Mouse (Mus musculus) MEL (cell line): ENCODE measurements around the gene Gm45808. TPM values are rescaled to one million over a fixed set of nuclear protein-coding genes. Genes with fewer than 3 reads are reported as not detected.

ENCODE experiments used
- DNase-seq: peaks from one replicate; pipeline ENCODE4 v3.0.0; 2011; ENCODE audit warnings: low read depth, low spot score
- H3K27ac ChIP-seq: 2 replicates; pipeline ENCODE4 v1.5.1; 2012; ENCODE audit warnings: low read depth, mild to moderate bottlenecking, control low read depth, low read length, moderate library complexity; ENCODE audit not compliant: control insufficient read depth
- H3K27me3 ChIP-seq, 2 experiments: fragments of 150-350 bp in 1 of 2; sonication (generic) in 1 of 2; 2 replicates each; pipeline ENCODE4 v1.6.1; 2012; ENCODE audit warnings: low read length in 2 of 2, mild to moderate bottlenecking in 2 of 2, improper control_type of control experiment in 1 of 2, moderate library complexity in 1 of 2; ENCODE audit not compliant: insufficient read depth in 2 of 2, control insufficient read depth in 1 of 2
- H3K36me3 ChIP-seq, 2 experiments: 2 replicates each; pipeline ENCODE4 v1.6.1; 2012 to 2014; ENCODE audit warnings: low read length in 2 of 2, improper control_type of control experiment in 1 of 2, inconsistent platforms in 1 of 2, mild to moderate bottlenecking in 1 of 2; ENCODE audit not compliant: insufficient read depth in 2 of 2, control insufficient read depth in 1 of 2
- H3K4me1 ChIP-seq, 2 experiments: fragments of 150-350 bp in 1 of 2; sonication (generic) in 1 of 2; 2 replicates each; pipeline ENCODE4 v1.6.1; 2012; ENCODE audit warnings: low read length in 2 of 2, improper control_type of control experiment in 1 of 2, mild to moderate bottlenecking in 1 of 2; ENCODE audit not compliant: insufficient read depth in 2 of 2, control insufficient read depth in 1 of 2
- H3K4me3 ChIP-seq, 2 experiments: fragments of 150-350 bp in 1 of 2; sonication (generic) in 1 of 2; 2 replicates each; pipeline ENCODE4 v1.5.1; 2012; ENCODE audit warnings: low read depth in 2 of 2, low read length in 2 of 2, mild to moderate bottlenecking in 2 of 2, moderate library complexity in 2 of 2, control low read depth in 1 of 2, improper control_type of control experiment in 1 of 2; ENCODE audit not compliant: control insufficient read depth in 1 of 2, insufficient read depth in 1 of 2
- H3K79me2 ChIP-seq: 2 replicates; pipeline ENCODE4 v1.6.1; 2012; ENCODE audit warnings: mild to moderate bottlenecking, low read length, moderate library complexity; ENCODE audit not compliant: control insufficient read depth, poor library complexity, insufficient read depth
- H3K9ac ChIP-seq: 2 replicates; pipeline ENCODE4 v1.6.1; 2012; ENCODE audit warnings: low read depth, mild to moderate bottlenecking, control low read depth, low read length, moderate library complexity; ENCODE audit not compliant: control insufficient read depth, poor library complexity, severe bottlenecking
- H3K9me3 ChIP-seq: fragments of 150-350 bp; sonication (generic); replicated peaks from 2 replicates; pipeline ENCODE4 v1.6.1; 2012; ENCODE audit warnings: mild to moderate bottlenecking, low read length, improper control_type of control experiment, moderate library complexity; ENCODE audit not compliant: insufficient read depth
- BHLHE40 ChIP-seq: IDR thresholded peaks from 2 replicates; pipeline ENCODE4 v1.6.1; 2012; ENCODE audit warnings: low read depth, mild to moderate bottlenecking, inconsistent platforms, low read length, improper control_type of control experiment, borderline replicate concordance
- CHD1 ChIP-seq: IDR thresholded peaks from 2 replicates; pipeline ENCODE4 v1.6.1; 2012; ENCODE audit warnings: low read depth, mild to moderate bottlenecking, inconsistent platforms, low read length, improper control_type of control experiment
- CHD2 ChIP-seq: IDR thresholded peaks from 2 replicates; pipeline ENCODE4 v1.6.1; 2011; ENCODE audit warnings: low read length, improper control_type of control experiment
- CTCF ChIP-seq, 3 experiments: IDR thresholded peaks in 2 of 3; conservative IDR thresholded peaks in 1 of 3; 2 replicates each; pipeline ENCODE4 v1.5.1; 2011 to 2012; ENCODE audit warnings: low read length in 3 of 3, low read depth in 2 of 3, mild to moderate bottlenecking in 2 of 3, improper control_type of control experiment in 1 of 3, inconsistent platforms in 1 of 3, mixed read lengths in 1 of 3, moderate library complexity in 1 of 3; ENCODE audit not compliant: control insufficient read depth in 1 of 3, insufficient read depth in 1 of 3, poor library complexity in 1 of 3, severe bottlenecking in 1 of 3
- E2F4 ChIP-seq: IDR thresholded peaks from 2 replicates; pipeline ENCODE4 v1.6.1; 2011; ENCODE audit warnings: low read depth, low read length, improper control_type of control experiment, borderline replicate concordance
- ELF1 ChIP-seq: IDR thresholded peaks from 2 replicates; pipeline ENCODE4 v1.6.1; 2014; ENCODE audit warnings: low read depth, mild to moderate bottlenecking, inconsistent platforms, low read length, improper control_type of control experiment, moderate library complexity
- EP300 ChIP-seq, 2 experiments: IDR thresholded peaks; 2 replicates each; pipeline ENCODE4 v1.6.1; 2011; ENCODE audit warnings: improper control_type of control experiment in 2 of 2, low read length in 2 of 2, low read depth in 1 of 2, mild to moderate bottlenecking in 1 of 2
- ETS1 ChIP-seq: IDR thresholded peaks from 2 replicates; pipeline ENCODE4 v1.6.1; 2012; ENCODE audit warnings: low read depth, mild to moderate bottlenecking, inconsistent platforms, low read length, improper control_type of control experiment, moderate library complexity
- GABPA ChIP-seq: IDR thresholded peaks from 2 replicates; pipeline ENCODE4 v1.6.1; 2012; ENCODE audit warnings: low read depth, mild to moderate bottlenecking, inconsistent platforms, low read length, improper control_type of control experiment, moderate library complexity
- GATA1 ChIP-seq: IDR thresholded peaks from 2 replicates; pipeline ENCODE4 v1.6.1; 2011; ENCODE audit warnings: low read depth, low read length, improper control_type of control experiment
- JUND ChIP-seq: IDR thresholded peaks from 2 replicates; pipeline ENCODE4 v1.6.1; 2011; ENCODE audit warnings: low read depth, mild to moderate bottlenecking, improper control_type of control experiment, low read length
- KAT2A ChIP-seq: conservative IDR thresholded peaks from 2 replicates; pipeline ENCODE4 v1.6.1; 2012; ENCODE audit warnings: low read depth, low read length, improper control_type of control experiment, inconsistent platforms
- MAFK ChIP-seq: IDR thresholded peaks from 2 replicates; pipeline ENCODE4 v1.6.1; 2011; ENCODE audit warnings: low read depth, mild to moderate bottlenecking, low read length, improper control_type of control experiment, borderline replicate concordance
- MAX ChIP-seq: IDR thresholded peaks from 2 replicates; pipeline ENCODE4 v1.6.1; 2011; ENCODE audit warnings: low read length, improper control_type of control experiment
- MAZ ChIP-seq: IDR thresholded peaks from 2 replicates; pipeline ENCODE4 v1.6.1; 2012; ENCODE audit warnings: low read depth, mild to moderate bottlenecking, inconsistent platforms, low read length, improper control_type of control experiment
- MEF2A ChIP-seq: IDR thresholded peaks from 2 replicates; pipeline ENCODE4 v1.6.1; 2014; ENCODE audit warnings: low read depth, mild to moderate bottlenecking, inconsistent platforms, low read length, improper control_type of control experiment; ENCODE audit not compliant: poor library complexity, insufficient replicate concordance, severe bottlenecking; ENCODE audit errors: extremely low read depth
- MXI1 ChIP-seq: IDR thresholded peaks from 2 replicates; pipeline ENCODE4 v1.6.1; 2011; ENCODE audit warnings: mild to moderate bottlenecking, low read depth, low read length, improper control_type of control experiment
- MYB ChIP-seq: IDR thresholded peaks from 2 replicates; pipeline ENCODE4 v1.6.1; 2011; ENCODE audit warnings: mild to moderate bottlenecking, low read depth, low read length, improper control_type of control experiment
- NRF1 ChIP-seq: IDR thresholded peaks from 2 replicates; pipeline ENCODE4 v1.6.1; 2014; ENCODE audit warnings: low read depth, mild to moderate bottlenecking, inconsistent platforms, low read length, improper control_type of control experiment, moderate library complexity; ENCODE audit not compliant: poor library complexity, insufficient read depth, severe bottlenecking
- POLR2AphosphoS2 ChIP-seq: IDR thresholded peaks from 2 replicates; pipeline ENCODE4 v1.6.1; 2011; ENCODE audit warnings: low read length, improper control_type of control experiment
- RAD21 ChIP-seq: IDR thresholded peaks from 2 replicates; pipeline ENCODE4 v1.6.1; 2011; ENCODE audit warnings: mild to moderate bottlenecking, low read depth, low read length, improper control_type of control experiment
- RCOR1 ChIP-seq: IDR thresholded peaks from 2 replicates; pipeline ENCODE4 v1.6.1; 2012; ENCODE audit warnings: low read depth, mild to moderate bottlenecking, inconsistent platforms, low read length, improper control_type of control experiment
- SIN3A ChIP-seq: IDR thresholded peaks from 2 replicates; pipeline ENCODE4 v1.6.1; 2012; ENCODE audit warnings: low read length, improper control_type of control experiment, inconsistent platforms
- SMC3 ChIP-seq: IDR thresholded peaks from 2 replicates; pipeline ENCODE4 v1.6.1; 2011; ENCODE audit warnings: low read depth, low read length, improper control_type of control experiment
- TBP ChIP-seq: IDR thresholded peaks from 2 replicates; pipeline ENCODE4 v1.8.0; 2011; ENCODE audit warnings: low read depth, low read length, improper control_type of control experiment
- TCF12 ChIP-seq: IDR thresholded peaks from 2 replicates; pipeline ENCODE4 v1.6.1; 2014; ENCODE audit warnings: low read depth, mild to moderate bottlenecking, inconsistent platforms, low read length, improper control_type of control experiment, moderate library complexity
- UBTF ChIP-seq: IDR thresholded peaks from 2 replicates; pipeline ENCODE4 v1.6.1; 2012; ENCODE audit warnings: low read depth, mild to moderate bottlenecking, inconsistent platforms, low read length, improper control_type of control experiment, moderate library complexity, borderline replicate concordance; ENCODE audit not compliant: insufficient read depth
- ZC3H11A ChIP-seq: IDR thresholded peaks from 2 replicates; pipeline ENCODE4 v1.6.1; 2012; ENCODE audit warnings: low read depth, mild to moderate bottlenecking, inconsistent platforms, low read length, improper control_type of control experiment
- ZMIZ1 ChIP-seq: IDR thresholded peaks from 2 replicates; pipeline ENCODE4 v1.6.1; 2012; ENCODE audit warnings: low read depth, mild to moderate bottlenecking, inconsistent platforms, low read length, improper control_type of control experiment, moderate library complexity
- ZNF384 ChIP-seq: IDR thresholded peaks from 2 replicates; pipeline ENCODE4 v1.6.1; 2012; ENCODE audit warnings: low read depth, mild to moderate bottlenecking, inconsistent platforms, low read length, improper control_type of control experiment
- polyA plus RNA-seq, 2 experiments: library from polyadenylated mRNA; stranded (reverse) in 1 of 2; unstranded in 1 of 2; fragments of >175 nt in 1 of 2; fragments of >200 nt in 1 of 2; gene quantifications; 2 replicates each; pipeline versions ENCODE4 v1.2.1 to v1.2.4; 2012; ENCODE audit warnings: low replicate concordance in 2 of 2, low read depth in 1 of 2; ENCODE audit not compliant: insufficient read length in 2 of 2, insufficient read depth in 1 of 2, missing spikeins in 1 of 2
- total RNA-seq: library from RNA; depleted of rRNA; stranded (reverse); fragments of 300-350 nt; gene quantifications from 2 replicates; pipeline ENCODE4 v1.2.3, GENCODE M21; 2012

Gene Gm45808
- total and polyA plus RNA-seq, 3 experiments: not detected

DNA sequence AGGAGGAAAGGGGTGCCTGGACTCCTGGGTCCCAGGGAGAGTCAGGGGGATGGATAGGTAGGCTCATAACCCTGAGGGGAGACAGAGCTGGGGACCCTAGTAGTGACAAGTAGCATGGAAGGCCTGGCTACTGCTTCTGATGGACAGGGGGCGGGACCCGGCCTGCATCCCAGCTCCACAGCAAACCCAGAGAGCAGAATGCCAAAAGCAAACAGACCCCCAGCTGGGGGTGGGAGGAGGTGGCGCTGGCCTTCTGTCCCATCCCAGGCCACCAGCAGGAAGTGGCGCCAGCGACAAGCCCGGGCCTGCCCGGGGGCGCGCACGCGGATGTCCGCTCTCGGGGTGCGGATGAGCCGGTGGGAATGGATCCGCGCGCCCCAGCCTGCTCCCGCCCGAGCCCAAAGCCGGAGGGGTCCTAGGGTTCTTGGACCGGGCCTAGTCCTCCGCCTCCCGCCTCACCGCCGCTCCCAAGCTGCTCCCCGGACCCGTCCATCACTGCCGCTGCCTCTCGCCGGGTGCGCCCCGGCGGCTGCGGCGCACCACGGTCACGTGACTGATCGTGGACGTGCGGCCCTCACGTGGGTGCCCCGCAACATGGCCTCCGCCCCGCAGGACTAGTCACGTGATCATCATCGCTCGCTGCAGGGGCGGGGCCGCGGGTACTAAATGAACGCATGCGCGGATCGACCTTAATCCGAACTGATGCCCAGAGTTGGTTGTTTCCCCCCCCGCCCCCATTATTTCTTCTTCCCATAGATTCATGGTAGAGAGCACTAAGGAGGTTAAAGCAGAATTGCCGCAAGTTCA, 20.1 kb downstream of the Gm45808 start, which contains the start of gene Bax (continued):
- TF ChIP-seq NRF1: peak; percentile 70
- TF ChIP-seq KAT2A: no peak; the same call in 1 of the 2 replicates
- TF ChIP-seq CTCF (IDR thresholded peaks at IDR 0.05 in 2 of 3, conservative IDR thresholded peaks at IDR 0.05 in 1 of 3; ENCODE audit: control insufficient read depth in 1 of 3, insufficient read depth in 1 of 3, low read depth in 2 of 3, low read length in 3 of 3, poor library complexity in 1 of 3, severe bottlenecking in 1 of 3): no peak
- TF ChIP-seq SIN3A: peak; percentile 96
- TF ChIP-seq MAX: peak; percentile 98
- TF ChIP-seq MAFK: no peak
- TF ChIP-seq RCOR1: no peak
- TF ChIP-seq UBTF: no peak
- no peak for TF ChIP-seq CHD2
- TF ChIP-seq MEF2A: no peak
- no peak for TF ChIP-seq TBP
- TF ChIP-seq ELF1: no peak
- TF ChIP-seq ZC3H11A: no peak
- TF ChIP-seq RAD21: no peak
- no peak for TF ChIP-seq GATA1
- TF ChIP-seq MYB: no peak

DNA sequence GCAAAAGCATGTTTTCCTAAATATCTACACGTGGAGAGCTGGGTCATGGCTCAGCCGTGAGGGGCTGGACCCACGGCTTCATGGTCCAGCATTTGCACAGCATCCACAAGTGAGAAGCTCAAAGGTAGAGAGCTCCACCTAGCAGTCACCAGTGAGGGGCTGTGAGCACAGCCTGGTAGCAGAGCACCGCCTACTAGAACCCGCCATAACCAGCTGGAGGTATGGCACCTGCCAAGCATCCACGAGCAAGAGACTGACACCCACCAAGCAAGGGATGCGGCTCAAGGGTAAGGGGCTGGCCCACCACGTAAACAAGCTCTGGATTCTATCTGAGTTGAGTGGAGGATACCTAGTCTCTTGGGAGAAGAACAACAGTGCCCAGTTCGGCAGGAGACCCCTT, 21.1 kb downstream of the Gm45808 start:
- H3K79me2 ChIP-seq: peaks cover 19% of the 10 kb centered on the region
- H3K27ac ChIP-seq: no peak overlapping the region
- peaks cover 6 to 25% of the 10 kb centered on the region in 2 experiments for H3K4me1 ChIP-seq
- TF ChIP-seq ZNF384 (no peak), CTCF (IDR thresholded peaks at IDR 0.05 in 2 of 3, conservative IDR thresholded peaks at IDR 0.05 in 1 of 3; ENCODE audit: control insufficient read depth in 1 of 3, insufficient read depth in 1 of 3, low read depth in 2 of 3, low read length in 3 of 3, poor library complexity in 1 of 3, severe bottlenecking in 1 of 3) (no peak; a peak in 1 of 6 replicates), MAZ (no peak), ELF1 (no peak), CHD1 (no peak), E2F4 (no peak), GABPA (no peak), RAD21 (no peak), EP300 (IDR thresholded peaks at IDR 0.05; ENCODE audit: low read depth in 1 of 2, low read length in 2 of 2) (no peak), BHLHE40 (no peak), SMC3 (no peak), GATA1 (no peak), MXI1 (no peak), JUND (no peak), POLR2AphosphoS2 (no peak), ZMIZ1 (no peak), ETS1 (no peak), TCF12 (no peak)
- TF ChIP-seq, all 39 proteins: peak for 0
- no peak for DNase-seq
- H3K9ac ChIP-seq: peak overlapping the region; percentile 83
- peak overlapping the region; percentile 68 to 87 for H3K4me3 ChIP-seq
- no peaks in the 10 kb centered on the region for H3K27me3 ChIP-seq
- peaks cover 2 to 18% of the 10 kb centered on the region in 2 experiments; a peak in 3 of 4 replicates for H3K36me3 ChIP-seq
- no peaks in the 10 kb centered on the region for H3K9me3 ChIP-seq
